Mouse (Mus musculus): ENCODE measurements around the gene Ubr7.

Gene Ubr7

DNA sequence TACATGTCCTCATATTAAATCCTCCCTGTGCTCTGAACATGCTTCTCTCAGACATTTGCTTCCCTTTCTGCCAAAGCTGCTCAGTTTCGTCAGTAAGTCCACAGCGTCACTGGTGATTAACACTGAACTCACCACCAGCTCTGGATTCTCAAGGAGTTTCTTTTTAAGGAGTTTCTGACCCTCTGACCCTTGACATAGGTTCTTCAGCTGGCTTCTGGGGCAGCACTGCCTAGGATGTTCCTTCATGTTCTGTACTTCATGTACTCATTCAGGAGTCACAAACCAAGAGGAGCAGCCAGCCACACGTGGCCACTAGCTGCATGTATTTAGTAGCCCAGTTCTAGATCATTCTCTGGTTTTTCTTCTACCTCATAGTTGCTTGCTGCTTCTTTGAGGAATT lies 9.5 kb upstream of the Ubr7 start:
- H3K9me3 ChIP-seq (ENCODE audit: low read length) = no peaks in the 10 kb centered on the region
- no peak for TF ChIP-seq CTCF (conservative IDR thresholded peaks at IDR 0.05; ENCODE audit: low read length)
- TF ChIP-seq NANOG (IDR thresholded peaks at IDR 0.05; ENCODE audit: borderline replicate concordance, low read length) = no peak
- TF ChIP-seq POU5F1 (IDR thresholded peaks at IDR 0.05; ENCODE audit: borderline replicate concordance, low read length) = no peak
- H3K4me3 ChIP-seq (replicated peaks; ENCODE audit: low read length) = no peak overlapping the region
- H3K4me1 ChIP-seq (replicated peaks; ENCODE audit: low read depth, low read length) = peaks cover 61% of the 10 kb centered on the region
- H3K27me3 ChIP-seq (ENCODE audit: insufficient read depth, low read length) = no peaks in the 10 kb centered on the region
- peaks cover 59% of the 10 kb centered on the region for H3K36me3 ChIP-seq (ENCODE audit: insufficient read depth, low read length)

DNA sequence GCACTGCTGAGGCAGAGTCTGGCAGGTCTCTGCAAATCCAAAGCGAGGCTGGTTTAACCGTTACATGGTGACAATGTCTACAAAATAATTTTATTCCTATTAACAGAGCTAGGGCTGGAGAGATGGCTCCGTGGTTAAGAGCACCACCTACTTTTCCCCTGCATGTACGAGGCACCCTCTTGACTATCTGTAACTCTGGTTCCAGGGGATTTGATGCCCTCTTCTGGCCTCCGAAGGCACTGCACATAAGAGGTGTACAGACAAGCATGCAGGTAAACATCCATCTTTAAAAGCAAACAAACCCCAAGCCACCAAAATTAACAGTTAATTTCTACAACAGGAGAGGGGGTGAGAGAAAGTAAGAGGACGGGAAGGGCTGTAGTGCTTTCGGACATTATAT lies 1.5 kb upstream of the Ubr7 start:
- no peaks in the 10 kb centered on the region for H3K27me3 ChIP-seq (ENCODE audit: insufficient read depth, low read length)
- H3K36me3 ChIP-seq (ENCODE audit: insufficient read depth, low read length) = peaks cover 40% of the 10 kb centered on the region
- TF ChIP-seq NANOG (IDR thresholded peaks at IDR 0.05; ENCODE audit: borderline replicate concordance, low read length) (no peak), CTCF (conservative IDR thresholded peaks at IDR 0.05; ENCODE audit: low read length) (peak; percentile 75)
- no peaks in the 10 kb centered on the region for H3K9me3 ChIP-seq (ENCODE audit: low read length)
- peaks cover 63% of the 10 kb centered on the region for H3K4me1 ChIP-seq (replicated peaks; ENCODE audit: low read depth, low read length)
- H3K4me3 ChIP-seq (replicated peaks; ENCODE audit: low read length) = peak overlapping the region; percentile 98

DNA sequence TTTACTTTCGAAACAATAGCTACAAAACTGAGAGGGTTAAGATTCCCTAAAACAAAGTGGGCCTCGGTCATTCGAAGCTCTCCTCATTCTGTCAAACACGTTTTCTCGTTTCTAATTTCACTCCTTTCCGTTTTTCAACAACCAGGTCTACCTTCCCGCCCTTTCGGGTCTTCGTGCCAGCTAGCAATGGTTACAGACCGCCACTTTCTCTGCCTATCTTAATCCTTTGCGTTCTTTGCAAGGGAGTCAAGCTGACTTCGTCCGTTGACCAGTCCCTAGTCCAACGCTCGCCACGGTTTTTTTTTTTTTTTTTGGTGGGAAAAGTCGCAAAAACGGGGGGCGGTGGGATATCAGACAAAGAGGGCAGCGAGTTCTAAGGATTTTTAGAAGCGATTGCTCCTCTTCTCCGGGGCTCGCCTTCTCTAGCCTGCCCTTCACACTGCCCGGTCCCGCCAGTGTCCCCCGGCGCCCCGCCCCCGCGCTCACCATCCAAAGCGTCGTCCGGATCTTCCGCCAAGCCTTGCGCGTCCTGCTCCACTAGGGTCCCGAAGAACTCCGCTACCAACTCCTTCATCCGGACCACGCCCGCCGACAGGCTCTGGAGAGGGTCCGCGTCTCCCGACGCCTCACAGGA lies 595 bp upstream of the Ubr7 start:
- peaks cover 46% of the 10 kb centered on the region for H3K36me3 ChIP-seq (ENCODE audit: insufficient read depth, low read length)
- no peaks in the 10 kb centered on the region for H3K9me3 ChIP-seq (ENCODE audit: low read length)
- H3K4me1 ChIP-seq (replicated peaks; ENCODE audit: low read depth, low read length) = peaks cover 64% of the 10 kb centered on the region
- peak overlapping the region; percentile 98 for H3K4me3 ChIP-seq (replicated peaks; ENCODE audit: low read length)
- TF ChIP-seq NANOG (IDR thresholded peaks at IDR 0.05; ENCODE audit: borderline replicate concordance, low read length) (no peak), CTCF (conservative IDR thresholded peaks at IDR 0.05; ENCODE audit: low read length) (no peak), POU5F1 (IDR thresholded peaks at IDR 0.05; ENCODE audit: borderline replicate concordance, low read length) (no peak)
- no peaks in the 10 kb centered on the region for H3K27me3 ChIP-seq (ENCODE audit: insufficient read depth, low read length)

DNA sequence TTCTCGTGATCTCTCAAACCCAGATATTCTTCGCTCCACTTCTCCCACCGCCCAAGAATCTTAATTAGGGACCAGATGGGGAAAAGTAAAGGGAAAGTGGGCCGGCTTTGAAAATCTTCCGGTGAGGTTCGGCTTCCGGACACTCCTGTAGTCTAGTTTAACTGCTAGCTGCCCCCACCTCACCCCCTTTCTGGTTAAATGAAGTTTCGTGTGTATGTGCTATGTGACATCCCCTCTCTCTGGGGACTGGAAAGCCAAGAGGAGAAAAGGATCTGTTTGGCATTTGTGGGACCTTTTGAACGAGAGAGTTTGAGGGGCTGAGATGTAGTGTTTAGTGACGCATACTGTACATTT lies 613 bp downstream of the Ubr7 start, which contains the start of gene Gm20604:
TSS of gene Gm20604 (minus strand) at position 270 of the 354 bp plus-strand sequence.
- no peaks in the 10 kb centered on the region for H3K9me3 ChIP-seq (ENCODE audit: low read length)
- TF ChIP-seq CTCF (conservative IDR thresholded peaks at IDR 0.05; ENCODE audit: low read length) (no peak), NANOG (IDR thresholded peaks at IDR 0.05; ENCODE audit: borderline replicate concordance, low read length) (no peak), POU5F1 (IDR thresholded peaks at IDR 0.05; ENCODE audit: borderline replicate concordance, low read length) (no peak)
- H3K4me3 ChIP-seq (replicated peaks; ENCODE audit: low read length) = peak within 1 kb of the TSS; percentile 98
- H3K4me1 ChIP-seq (replicated peaks; ENCODE audit: low read depth, low read length) = peaks cover 65% of the 10 kb centered on the region
- H3K27me3 ChIP-seq (ENCODE audit: insufficient read depth, low read length) = no peaks in the 10 kb centered on the region
- H3K36me3 ChIP-seq (ENCODE audit: insufficient read depth, low read length) = peaks cover 51% of the 10 kb centered on the region

DNA sequence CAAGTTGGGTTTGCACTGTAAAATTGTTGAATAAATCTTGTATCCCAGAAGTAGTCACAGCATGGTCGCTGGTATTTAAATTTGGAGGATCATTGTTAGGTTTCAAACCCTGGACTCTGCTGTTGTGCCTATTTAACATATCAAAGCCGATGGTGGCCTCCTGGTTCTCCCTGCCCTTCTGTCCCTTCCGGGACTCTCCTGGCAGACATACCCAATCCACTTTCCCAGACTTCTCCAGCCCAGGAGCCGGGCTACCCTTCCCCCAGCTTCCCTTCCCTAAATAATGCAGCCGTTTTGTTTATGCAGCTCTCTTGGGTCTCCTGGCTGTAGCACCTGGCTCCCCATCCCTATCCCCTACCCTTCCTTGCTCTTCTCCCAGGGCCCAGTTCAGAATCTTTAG lies 1.2 kb downstream of the Ubr7 start:
- TF ChIP-seq CTCF (conservative IDR thresholded peaks at IDR 0.05; ENCODE audit: low read length) = no peak
- TF ChIP-seq POU5F1 (IDR thresholded peaks at IDR 0.05; ENCODE audit: borderline replicate concordance, low read length) = no peak
- TF ChIP-seq NANOG (IDR thresholded peaks at IDR 0.05; ENCODE audit: borderline replicate concordance, low read length) = no peak

DNA sequence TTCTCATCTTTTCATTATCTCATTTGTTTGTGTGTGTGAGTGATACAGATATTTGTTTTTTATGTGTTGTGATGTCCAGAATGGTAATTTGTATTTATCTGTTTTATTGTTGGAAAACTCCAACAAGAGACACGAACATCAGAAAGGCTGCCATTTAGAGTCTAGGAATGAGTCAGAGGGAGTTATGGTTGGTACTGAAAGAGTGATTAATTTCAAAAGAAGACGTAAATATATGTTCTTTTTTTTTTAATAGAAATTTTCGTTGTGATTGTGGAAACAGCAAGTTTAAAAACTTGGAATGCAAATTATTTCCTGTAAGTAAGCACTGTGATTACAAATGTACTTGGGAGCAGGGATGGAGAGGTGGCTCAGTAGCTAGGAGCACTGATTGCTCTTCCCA lies 3.9 kb downstream of the Ubr7 start:
- Histone ChIP-seq H3K4me1 (replicated peaks; ENCODE audit: low read depth, low read length) (peaks cover 52% of the 10 kb centered on the region), H3K27me3 (ENCODE audit: insufficient read depth, low read length) (no peaks in the 10 kb centered on the region), H3K36me3 (ENCODE audit: insufficient read depth, low read length) (peaks cover 60% of the 10 kb centered on the region), H3K4me3 (replicated peaks; ENCODE audit: low read length) (no peak overlapping the region), H3K9me3 (ENCODE audit: low read length) (no peaks in the 10 kb centered on the region)
- no peak for TF ChIP-seq CTCF (conservative IDR thresholded peaks at IDR 0.05; ENCODE audit: low read length)
- no peak for TF ChIP-seq NANOG (IDR thresholded peaks at IDR 0.05; ENCODE audit: borderline replicate concordance, low read length)
- TF ChIP-seq POU5F1 (IDR thresholded peaks at IDR 0.05; ENCODE audit: borderline replicate concordance, low read length) = no peak

More for the DNA sequence above, 1.2 kb downstream of the Ubr7 start:
- peaks cover 52% of the 10 kb centered on the region for H3K36me3 ChIP-seq (ENCODE audit: insufficient read depth, low read length)
- peaks cover 67% of the 10 kb centered on the region for H3K4me1 ChIP-seq (replicated peaks; ENCODE audit: low read depth, low read length)
- no peaks in the 10 kb centered on the region for H3K27me3 ChIP-seq (ENCODE audit: insufficient read depth, low read length)
- no peaks in the 10 kb centered on the region for H3K9me3 ChIP-seq (ENCODE audit: low read length)
- peak overlapping the region; percentile 98 for H3K4me3 ChIP-seq (replicated peaks; ENCODE audit: low read length)

DNA sequence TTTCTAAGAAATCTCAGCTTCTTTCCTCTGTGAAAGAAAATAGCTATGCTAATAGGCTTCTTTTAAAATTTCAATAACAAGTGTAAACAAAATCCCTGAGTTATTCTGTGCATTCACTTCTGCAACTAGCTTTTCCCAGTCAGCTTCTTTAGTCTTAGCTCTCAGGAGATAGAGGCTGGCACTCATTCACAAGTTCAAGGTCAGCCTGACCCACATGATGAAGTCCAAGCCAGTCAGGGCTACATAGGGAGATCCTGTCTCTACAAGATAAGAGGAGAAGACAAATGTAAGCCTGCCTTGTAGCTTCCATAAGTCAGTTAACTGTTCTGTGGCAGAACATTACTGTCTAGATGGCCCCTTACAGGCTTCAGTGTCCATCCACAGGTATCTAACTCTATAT lies 5.9 kb downstream of the Ubr7 start:
- Histone ChIP-seq H3K9me3 (ENCODE audit: low read length) (no peaks in the 10 kb centered on the region), H3K27me3 (ENCODE audit: insufficient read depth, low read length) (no peaks in the 10 kb centered on the region), H3K36me3 (ENCODE audit: insufficient read depth, low read length) (peaks cover 80% of the 10 kb centered on the region), H3K4me1 (replicated peaks; ENCODE audit: low read depth, low read length) (peaks cover 52% of the 10 kb centered on the region), H3K4me3 (replicated peaks; ENCODE audit: low read length) (no peak overlapping the region)
- TF ChIP-seq CTCF (conservative IDR thresholded peaks at IDR 0.05; ENCODE audit: low read length) (no peak), POU5F1 (IDR thresholded peaks at IDR 0.05; ENCODE audit: borderline replicate concordance, low read length) (no peak), NANOG (IDR thresholded peaks at IDR 0.05; ENCODE audit: borderline replicate concordance, low read length) (no peak)

DNA sequence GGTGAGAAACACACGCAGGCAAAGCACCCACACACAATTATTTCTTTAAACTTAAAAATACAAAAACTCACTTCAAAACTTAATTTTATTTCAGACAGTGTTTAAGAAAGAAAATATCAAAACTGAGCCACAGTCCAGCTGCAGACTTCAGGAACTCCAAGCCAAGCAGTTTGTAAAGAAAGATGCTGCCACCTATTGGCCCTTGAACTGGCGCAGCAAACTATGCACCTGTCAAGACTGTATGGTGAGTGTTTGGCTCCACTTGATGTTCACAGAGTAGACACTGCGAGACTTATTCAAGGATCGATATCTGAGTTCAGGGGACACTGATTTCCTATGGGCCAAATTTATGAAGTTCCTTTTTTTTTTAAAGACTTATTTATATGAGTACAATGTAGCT lies 11.2 kb downstream of the Ubr7 start:
- H3K36me3 ChIP-seq (ENCODE audit: insufficient read depth, low read length) = peaks cover 97% of the 10 kb centered on the region
- H3K4me1 ChIP-seq (replicated peaks; ENCODE audit: low read depth, low read length) = peaks cover 29% of the 10 kb centered on the region
- no peaks in the 10 kb centered on the region for H3K9me3 ChIP-seq (ENCODE audit: low read length)
- H3K4me3 ChIP-seq (replicated peaks; ENCODE audit: low read length) = no peak overlapping the region
- TF ChIP-seq CTCF (conservative IDR thresholded peaks at IDR 0.05; ENCODE audit: low read length) (0 out of 2 replicates have a peak, but pooled peaks have one; percentile 9), NANOG (IDR thresholded peaks at IDR 0.05; ENCODE audit: borderline replicate concordance, low read length) (no peak)
- H3K27me3 ChIP-seq (ENCODE audit: insufficient read depth, low read length) = no peaks in the 10 kb centered on the region

DNA sequence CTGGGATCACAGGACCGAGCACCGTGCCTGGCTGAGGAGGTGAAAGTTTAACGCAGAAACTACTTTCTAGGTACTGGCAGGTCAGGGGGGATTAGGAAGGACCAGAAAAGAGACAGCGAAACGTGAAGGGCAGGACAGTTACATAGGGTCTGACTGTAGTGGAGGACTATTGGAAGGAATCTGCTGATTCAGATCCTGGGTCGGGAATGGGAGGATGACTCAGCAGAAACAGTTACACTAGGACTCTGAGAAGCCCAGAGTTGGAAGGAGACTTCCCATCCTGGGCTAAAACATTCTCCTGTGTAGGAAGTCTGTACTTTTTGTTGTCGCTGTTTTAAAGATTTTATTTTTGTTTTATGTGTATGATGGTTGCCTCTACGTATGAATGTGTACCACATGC lies 13.8 kb downstream of the Ubr7 start:
- no peaks in the 10 kb centered on the region for H3K9me3 ChIP-seq (ENCODE audit: low read length)
- H3K36me3 ChIP-seq (ENCODE audit: insufficient read depth, low read length) = peaks cover 99% of the 10 kb centered on the region
- peaks cover 24% of the 10 kb centered on the region for H3K4me1 ChIP-seq (replicated peaks; ENCODE audit: low read depth, low read length)
- no peak overlapping the region for H3K4me3 ChIP-seq (replicated peaks; ENCODE audit: low read length)
- no peak for TF ChIP-seq POU5F1 (IDR thresholded peaks at IDR 0.05; ENCODE audit: borderline replicate concordance, low read length)
- no peaks in the 10 kb centered on the region for H3K27me3 ChIP-seq (ENCODE audit: insufficient read depth, low read length)
